Mouse (Mus musculus) hindbrain, embryonic 15.5 days (tissue): ENCODE results near the gene Mepe. TPM values are rescaled to one million over a fixed set of nuclear protein-coding genes. Genes with fewer than 3 reads are reported as not detected.

Experiments used
- ATAC-seq: fragments of 200-750 bp; cut with Nextera tagmentation; 2 replicates; pipeline ENCODE4 v1.8.0; 2017; ENCODE audit warnings: low read depth, moderate number of reproducible peaks, moderate TSS enrichment; ENCODE audit not compliant: low FRiP score
- H3K27ac ChIP-seq: fragments of 300-500 bp; sonication (generic); replicated peaks from 2 replicates; pipeline ENCODE4 v1.5.1; 2015; ENCODE audit warnings: mild to moderate bottlenecking, inconsistent platforms
- H3K27me3 ChIP-seq: fragments of 300-500 bp; sonication (generic); 2 replicates; pipeline ENCODE4 v1.6.1; 2015; ENCODE audit warnings: control low read depth, inconsistent platforms
- H3K36me3 ChIP-seq: fragments of 300-500 bp; sonication (generic); 2 replicates; pipeline ENCODE4 v1.6.1; 2015; ENCODE audit warnings: control low read depth, inconsistent platforms
- H3K4me1 ChIP-seq: fragments of 300-500 bp; sonication (generic); replicated peaks from 2 replicates; pipeline ENCODE4 v1.6.1; 2015; ENCODE audit warnings: control low read depth, inconsistent platforms
- H3K4me2 ChIP-seq: fragments of 300-500 bp; sonication (generic); 2 replicates; pipeline ENCODE4 v1.6.1; 2015; ENCODE audit warnings: moderate library complexity, mild to moderate bottlenecking, inconsistent platforms
- H3K4me3 ChIP-seq: fragments of 300-500 bp; sonication (generic); 2 replicates; pipeline ENCODE4 v1.5.1; 2015; ENCODE audit warnings: mild to moderate bottlenecking, inconsistent platforms
- H3K9ac ChIP-seq: fragments of 300-500 bp; sonication (generic); 2 replicates; pipeline ENCODE4 v1.6.1; 2015; ENCODE audit warnings: inconsistent platforms
- H3K9me3 ChIP-seq: fragments of 300-500 bp; sonication (generic); 2 replicates; pipeline ENCODE4 v1.6.1; 2016; ENCODE audit warnings: control low read depth, inconsistent platforms
- WGBS: fragments of 180-500 bp; shearing (Covaris S2); methylation state at CpG from one replicate; pipeline ENCODE4 v1.1.7; 2015; 5-methylcytosine and 5-hydroxymethylcytosine counted together
- polyA plus RNA-seq: library from polyadenylated mRNA; unstranded; fragments of >200 nt; fragmentation: Nextera tagmentation; extraction: Ambion mirVana; gene quantifications from 2 replicates; pipeline ENCODE4 v1.2.1, GENCODE M21; 2015

Gene Mepe
- polyA plus RNA-seq, 1 experiment from 2014 or later: not detected

DNA sequence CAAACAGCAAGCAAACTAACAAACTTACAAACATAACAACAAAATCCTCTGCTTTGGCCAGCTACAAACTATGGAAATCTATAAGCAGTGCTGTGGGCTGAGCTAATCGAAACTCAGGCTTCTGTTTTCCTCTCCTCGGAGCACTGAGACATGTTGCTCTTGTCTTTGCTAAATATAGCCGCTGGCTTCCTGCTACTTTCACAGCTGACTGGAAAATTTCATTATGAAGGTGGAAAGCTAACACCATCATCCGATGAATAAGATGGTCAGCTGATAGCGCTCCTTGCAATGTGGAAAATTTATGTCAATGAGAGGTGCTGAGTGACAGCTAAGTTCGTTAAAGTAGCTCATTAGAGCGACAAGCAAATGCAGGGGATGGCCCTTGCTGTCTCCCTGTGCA, 33.5 kb downstream of the Mepe start:
- no peaks in the 10 kb centered on the region for H3K9me3 ChIP-seq

DNA sequence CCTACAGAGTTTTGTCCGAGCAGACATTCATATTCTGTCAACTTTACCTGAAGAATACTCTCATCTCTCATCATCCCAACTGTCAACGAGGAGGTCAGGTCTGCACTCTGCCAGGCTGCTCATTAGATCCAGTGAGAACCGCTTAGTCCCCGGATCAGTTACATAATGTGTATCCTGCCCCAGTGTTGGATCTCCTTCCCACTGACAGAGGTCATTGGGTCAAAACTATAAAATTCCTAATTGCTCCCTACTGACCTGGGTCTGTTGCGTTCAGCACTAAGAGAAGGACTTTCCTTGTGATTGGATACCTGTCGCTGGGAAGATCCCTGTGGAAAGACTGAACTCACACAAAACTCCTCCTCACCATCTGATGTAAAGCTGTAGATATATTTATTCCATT, 34.1 kb downstream of the Mepe start:
- no peak overlapping the region for H3K9ac ChIP-seq
- H3K4me2 ChIP-seq: no peak overlapping the region
- H3K36me3 ChIP-seq: no peaks in the 10 kb centered on the region
- no peak for ATAC-seq
- no peaks in the 10 kb centered on the region for H3K4me1 ChIP-seq
- WGBS: 77% methylated on average over 6 of the region's 6 CpGs
- no peak overlapping the region for H3K4me3 ChIP-seq
- H3K27me3 ChIP-seq: no peaks in the 10 kb centered on the region
- H3K9me3 ChIP-seq: no peaks in the 10 kb centered on the region
- H3K27ac ChIP-seq: no peak overlapping the region

More for the DNA sequence above, 33.5 kb downstream of the Mepe start:
- no peaks in the 10 kb centered on the region for H3K27me3 ChIP-seq
- H3K4me1 ChIP-seq: no peaks in the 10 kb centered on the region
- H3K4me2 ChIP-seq: no peak overlapping the region
- no peak overlapping the region for H3K4me3 ChIP-seq
- H3K9ac ChIP-seq: no peak overlapping the region
- ATAC-seq: no peak
- no peaks in the 10 kb centered on the region for H3K36me3 ChIP-seq
- WGBS: 61% methylated on average over 7 of the region's 7 CpGs
- no peak overlapping the region for H3K27ac ChIP-seq

DNA sequence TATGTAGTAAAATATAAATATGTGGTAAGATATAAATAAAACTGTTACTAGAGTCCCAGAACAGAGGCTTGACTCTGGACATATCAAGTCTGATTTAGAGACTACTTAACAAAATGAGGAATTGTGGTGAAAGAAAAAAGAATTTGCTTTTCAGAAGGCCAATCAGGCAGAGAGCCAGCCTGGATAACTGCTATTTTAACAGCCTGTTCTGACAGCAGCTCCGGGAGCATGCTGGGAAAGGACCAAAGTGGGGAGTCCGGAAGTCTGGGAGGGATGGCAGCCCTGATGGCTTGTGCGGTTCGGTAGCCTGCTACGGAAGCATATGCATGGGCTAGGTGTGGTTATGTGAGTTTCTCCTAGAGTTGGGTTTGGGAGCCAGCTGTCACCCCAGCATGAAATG, 45.5 kb downstream of the Mepe start:
- ATAC-seq: no peak
- Histone ChIP-seq H3K4me3 (no peak overlapping the region), H3K4me2 (no peak overlapping the region)

DNA sequence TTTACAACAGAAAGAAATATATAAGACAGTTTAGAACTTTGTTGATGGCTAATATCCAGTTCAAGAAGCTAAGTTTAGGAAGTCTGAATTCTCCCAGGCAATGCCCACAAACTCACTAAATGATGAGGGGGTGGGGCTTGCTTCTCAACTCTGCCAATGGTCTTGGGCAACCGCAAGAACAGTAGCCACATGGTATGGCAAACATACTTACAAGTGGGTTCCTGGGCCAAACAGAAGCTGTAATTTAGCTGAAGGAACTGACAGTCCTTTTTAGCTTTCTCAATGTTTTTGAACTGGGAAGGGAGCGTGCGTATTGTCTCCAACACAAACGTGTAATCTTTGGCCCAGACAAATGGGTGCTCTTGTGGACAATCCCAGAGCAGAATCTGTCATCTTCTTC, 46.2 kb downstream of the Mepe start:
- ATAC-seq: no peak
- WGBS: 93% methylated on average over 4 of the region's 4 CpGs

More for the DNA sequence above, 45.5 kb downstream of the Mepe start:
- Histone ChIP-seq H3K9ac (no peak overlapping the region), H3K27me3 (no peaks in the 10 kb centered on the region), H3K27ac (no peak overlapping the region), H3K36me3 (no peaks in the 10 kb centered on the region), H3K4me1 (no peaks in the 10 kb centered on the region; the same call in 1 of the 2 replicates), H3K9me3 (no peaks in the 10 kb centered on the region)
- WGBS: 89% methylated on average over 5 of the region's 5 CpGs

DNA sequence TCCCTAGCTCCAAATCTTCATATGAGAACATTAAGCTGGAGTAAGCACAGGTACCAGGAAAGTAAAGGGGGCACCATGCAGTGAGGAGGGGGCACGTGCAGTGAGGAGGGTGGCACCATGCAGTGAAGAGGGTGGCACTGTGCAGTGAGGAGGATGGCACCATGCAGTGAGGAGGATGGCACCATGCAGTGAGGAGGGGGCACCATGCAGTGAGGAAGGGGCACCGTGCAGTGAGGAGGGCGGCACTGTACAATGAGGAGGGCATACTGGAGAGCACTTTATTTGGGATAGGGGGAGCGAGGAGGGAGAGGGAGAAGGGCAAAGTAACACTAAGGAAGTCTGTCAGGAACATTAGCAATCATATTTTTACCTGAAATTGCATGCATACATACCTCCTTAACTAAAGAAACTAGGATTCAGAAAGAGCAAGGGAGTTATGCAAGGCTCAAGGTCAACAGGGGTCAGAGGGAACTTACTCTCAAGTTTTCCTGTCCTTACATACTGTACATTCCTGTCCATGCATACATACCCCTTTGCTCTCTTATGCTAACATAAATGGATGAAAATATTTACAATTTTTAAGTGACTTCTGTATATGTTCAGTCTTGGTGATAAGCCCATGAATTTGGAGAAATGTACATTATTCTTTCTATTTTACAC, 48.6 kb downstream of the Mepe start:
- Histone ChIP-seq H3K9ac (no peak overlapping the region), H3K27me3 (no peaks in the 10 kb centered on the region), H3K9me3 (no peaks in the 10 kb centered on the region), H3K4me3 (no peak overlapping the region), H3K4me2 (no peak overlapping the region), H3K4me1 (no peaks in the 10 kb centered on the region; the same call in 1 of the 2 replicates), H3K36me3 (no peaks in the 10 kb centered on the region), H3K27ac (no peak overlapping the region)
- no peak for ATAC-seq
- 66% methylated on average over 4 of the region's 4 CpGs for WGBS

More for the DNA sequence above, 46.2 kb downstream of the Mepe start:
- Histone ChIP-seq H3K4me1 (no peaks in the 10 kb centered on the region; the same call in 1 of the 2 replicates), H3K9ac (no peak overlapping the region), H3K4me2 (no peak overlapping the region), H3K4me3 (no peak overlapping the region), H3K27ac (no peak overlapping the region), H3K9me3 (no peaks in the 10 kb centered on the region), H3K36me3 (no peaks in the 10 kb centered on the region), H3K27me3 (no peaks in the 10 kb centered on the region)

DNA sequence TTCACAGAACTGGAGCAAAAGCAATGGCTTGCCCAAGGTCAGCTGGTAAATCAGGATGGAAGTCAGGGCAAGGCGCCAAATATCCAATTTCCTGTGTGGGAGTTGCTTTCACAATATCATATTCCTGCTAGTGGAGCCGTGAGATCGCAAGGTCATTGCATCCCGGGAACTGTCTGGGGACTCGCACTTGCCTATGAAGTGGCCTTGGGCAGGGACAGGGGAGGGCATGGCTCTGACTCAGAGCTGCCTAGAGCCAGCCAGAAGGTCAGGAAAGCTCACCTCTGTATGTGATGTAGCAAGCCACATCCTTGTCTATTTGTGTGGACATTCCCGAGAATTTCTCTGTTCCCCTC, 49.2 kb downstream of the Mepe start:
- Histone ChIP-seq H3K4me3 (no peak overlapping the region), H3K4me1 (no peaks in the 10 kb centered on the region; the same call in 1 of the 2 replicates), H3K27me3 (no peaks in the 10 kb centered on the region), H3K9ac (no peak overlapping the region), H3K4me2 (no peak overlapping the region), H3K36me3 (no peaks in the 10 kb centered on the region), H3K27ac (no peak overlapping the region), H3K9me3 (no peaks in the 10 kb centered on the region)
- no peak for ATAC-seq
- WGBS: 76% methylated on average over 6 of the region's 6 CpGs

DNA sequence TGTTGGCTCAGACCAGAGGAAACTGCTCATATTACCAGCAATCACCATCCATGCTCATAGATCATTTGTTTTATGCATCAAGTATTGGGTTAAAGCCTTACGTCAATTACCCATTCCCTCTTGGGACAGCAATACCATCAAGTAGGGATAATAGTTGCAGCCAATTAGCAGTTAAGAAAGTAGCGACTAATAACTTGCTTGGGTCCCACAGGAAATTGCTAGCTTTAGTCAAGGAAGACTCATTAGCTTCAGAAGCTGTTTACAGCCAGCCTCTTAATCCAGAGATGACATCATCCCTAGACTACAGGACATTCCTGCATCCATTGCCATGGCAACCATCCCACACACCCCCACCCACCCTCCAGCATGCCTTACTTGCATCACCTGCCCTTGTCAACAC, 50.0 kb downstream of the Mepe start:
- H3K4me1 ChIP-seq: no peaks in the 10 kb centered on the region; the same call in 1 of the 2 replicates
- ATAC-seq: no peak
- H3K9ac ChIP-seq: no peak overlapping the region
- H3K27me3 ChIP-seq: no peaks in the 10 kb centered on the region
- 61% methylated on average over 2 of the region's 2 CpGs for WGBS
- no peak overlapping the region for H3K4me3 ChIP-seq
- H3K4me2 ChIP-seq: no peak overlapping the region
- no peak overlapping the region for H3K27ac ChIP-seq
- H3K9me3 ChIP-seq: no peaks in the 10 kb centered on the region
- no peaks in the 10 kb centered on the region for H3K36me3 ChIP-seq

DNA sequence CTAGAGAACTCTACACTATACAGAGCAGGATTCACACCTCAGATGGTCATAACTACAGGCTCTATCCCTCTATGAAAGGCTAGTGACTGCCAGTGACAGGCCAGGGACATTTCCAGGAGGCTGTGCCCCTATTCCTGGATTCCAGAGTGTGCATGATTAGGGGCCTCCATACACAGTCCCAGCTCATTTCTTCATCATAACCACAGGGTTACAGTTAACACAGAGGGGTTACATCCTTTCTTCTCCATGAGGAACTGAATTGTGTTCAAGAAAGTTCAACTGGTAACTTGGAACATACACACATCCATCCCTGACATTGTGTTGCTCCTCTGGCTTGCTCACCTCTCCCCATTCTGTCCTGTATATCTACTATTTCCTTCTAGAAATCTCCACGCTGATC, 51.8 kb downstream of the Mepe start:
- Histone ChIP-seq H3K9ac (no peak overlapping the region), H3K9me3 (no peaks in the 10 kb centered on the region), H3K4me3 (no peak overlapping the region), H3K4me2 (no peak overlapping the region), H3K27ac (no peak overlapping the region), H3K36me3 (no peaks in the 10 kb centered on the region), H3K27me3 (no peaks in the 10 kb centered on the region), H3K4me1 (no peaks in the 10 kb centered on the region; the same call in 1 of the 2 replicates)
- no peak for ATAC-seq
- 83% methylated on average over 1 of the region's 1 CpGs for WGBS

DNA sequence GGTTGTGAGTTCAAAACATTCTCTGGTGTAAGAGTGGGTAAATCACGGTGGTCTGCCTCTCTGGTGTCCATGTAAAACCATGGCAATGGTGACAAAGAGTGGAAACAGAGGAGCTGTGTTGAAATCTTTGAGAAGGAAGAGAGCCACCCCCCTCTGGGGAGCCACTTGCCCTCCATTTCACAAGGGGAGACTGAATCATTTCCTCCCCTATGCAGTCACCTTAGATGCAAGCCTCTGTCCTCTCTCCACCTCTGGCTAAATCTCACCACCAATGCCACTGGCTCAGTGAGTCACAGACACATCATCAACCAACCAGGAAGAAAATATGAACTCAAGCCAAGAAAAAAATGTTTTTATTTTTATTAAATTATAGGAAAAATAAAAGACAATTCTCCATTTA, 55.4 kb downstream of the Mepe start:
- Histone ChIP-seq H3K4me1 (no peaks in the 10 kb centered on the region), H3K27me3 (no peaks in the 10 kb centered on the region), H3K9ac (no peak overlapping the region), H3K36me3 (no peaks in the 10 kb centered on the region), H3K4me2 (no peak overlapping the region), H3K9me3 (no peaks in the 10 kb centered on the region), H3K27ac (no peak overlapping the region), H3K4me3 (no peak overlapping the region)
- 90% methylated on average over 1 of the region's 1 CpGs for WGBS
- ATAC-seq: no peak

DNA sequence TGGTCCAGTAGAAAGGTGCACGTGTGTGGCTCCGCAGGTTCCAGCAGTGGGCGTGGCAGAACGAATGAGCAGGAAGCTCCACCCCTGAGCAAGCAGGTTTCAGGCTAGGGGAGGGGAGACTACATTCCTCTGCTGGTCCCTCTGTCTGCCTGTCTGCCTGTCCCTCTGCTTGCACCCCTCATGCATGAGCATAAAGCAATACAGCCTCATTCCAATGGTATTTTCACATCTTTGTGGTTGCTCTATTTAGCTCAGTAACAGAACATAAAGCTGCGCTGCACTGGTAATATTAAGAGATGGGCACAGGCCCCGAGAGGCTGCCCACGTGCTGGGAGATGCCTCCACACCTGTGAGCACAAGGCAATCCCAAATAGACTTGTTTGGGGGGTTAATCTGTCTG, 56.5 kb downstream of the Mepe start:
- Histone ChIP-seq H3K9ac (no peak overlapping the region), H3K27ac (no peak overlapping the region), H3K36me3 (no peaks in the 10 kb centered on the region), H3K27me3 (no peaks in the 10 kb centered on the region), H3K9me3 (no peaks in the 10 kb centered on the region), H3K4me2 (no peak overlapping the region), H3K4me1 (no peaks in the 10 kb centered on the region), H3K4me3 (no peak overlapping the region)
- 67% methylated on average over 5 of the region's 7 CpGs for WGBS
- no peak for ATAC-seq

DNA sequence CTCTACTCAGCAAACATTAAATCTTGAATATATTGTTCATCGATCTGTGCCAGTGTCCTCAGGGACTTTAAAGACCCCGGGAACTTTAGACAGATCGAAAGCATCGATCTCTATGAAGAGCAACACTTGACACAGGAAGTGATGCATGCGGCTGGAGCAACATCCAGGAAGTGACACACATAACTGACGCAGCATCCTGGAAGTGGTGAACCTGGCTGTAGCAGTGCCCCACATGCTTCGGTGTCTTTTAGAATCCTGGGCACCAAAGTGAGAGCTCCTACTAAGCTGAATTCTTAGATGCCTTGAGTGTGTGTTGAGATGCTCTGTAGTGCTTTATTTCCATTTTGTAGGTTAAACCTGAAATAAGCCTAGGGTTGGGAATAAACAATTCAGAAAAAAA, 59.4 kb downstream of the Mepe start:
- WGBS: 92% methylated on average over 7 of the region's 7 CpGs
- H3K4me3 ChIP-seq: no peak overlapping the region
- no peak overlapping the region for H3K9ac ChIP-seq
- no peak for ATAC-seq
- no peaks in the 10 kb centered on the region for H3K27me3 ChIP-seq
- H3K36me3 ChIP-seq: no peaks in the 10 kb centered on the region
- no peak overlapping the region for H3K4me2 ChIP-seq
- no peak overlapping the region for H3K27ac ChIP-seq
- H3K4me1 ChIP-seq: no peaks in the 10 kb centered on the region
- H3K9me3 ChIP-seq: no peaks in the 10 kb centered on the region

DNA sequence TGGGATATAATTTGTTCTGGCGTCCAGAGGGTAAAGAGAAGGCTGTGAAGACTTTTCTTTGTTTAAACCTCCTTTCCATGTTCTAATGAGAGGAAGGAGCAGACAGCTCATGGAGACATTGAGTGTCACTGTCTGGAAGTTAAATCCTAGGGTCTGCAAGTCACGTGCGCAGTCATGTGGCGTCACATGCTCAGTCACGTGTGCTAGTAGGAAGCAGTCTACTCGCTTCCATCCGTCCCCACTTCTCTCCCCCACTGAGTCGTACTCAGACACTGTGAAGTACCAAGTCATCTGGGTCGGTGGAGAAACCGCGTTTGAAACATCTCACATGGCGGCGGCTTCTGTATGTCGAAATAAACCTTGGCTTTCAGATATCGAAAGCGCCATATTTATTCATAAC, 60.4 kb downstream of the Mepe start:
- Histone ChIP-seq H3K27me3 (no peaks in the 10 kb centered on the region), H3K9me3 (no peaks in the 10 kb centered on the region), H3K4me3 (no peak overlapping the region), H3K9ac (no peak overlapping the region), H3K36me3 (no peaks in the 10 kb centered on the region), H3K4me1 (no peaks in the 10 kb centered on the region), H3K4me2 (no peak overlapping the region), H3K27ac (no peak overlapping the region)
- 94% methylated on average over 16 of the region's 16 CpGs for WGBS
- ATAC-seq: no peak

DNA sequence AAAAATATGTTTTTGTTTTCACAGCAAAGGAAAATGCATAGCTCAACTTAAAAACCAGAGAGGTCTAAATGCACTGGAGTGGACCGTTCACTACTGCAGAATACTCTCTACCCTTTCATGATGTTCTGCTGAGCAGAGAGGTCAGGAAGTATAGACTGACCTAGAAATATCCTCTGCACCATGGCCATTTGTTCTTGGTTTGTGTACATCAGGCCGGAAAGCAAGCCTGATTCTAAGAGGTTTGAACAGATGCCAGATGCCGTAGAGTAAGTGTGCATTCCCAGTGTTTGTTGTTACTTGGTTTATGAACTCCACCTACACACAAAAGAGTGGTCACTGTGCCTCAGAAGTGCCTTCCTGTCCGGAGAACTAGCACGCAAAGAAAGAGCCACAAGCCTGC, 61.8 kb downstream of the Mepe start:
- no peaks in the 10 kb centered on the region for H3K9me3 ChIP-seq
- WGBS: 81% methylated on average over 5 of the region's 5 CpGs
- no peak overlapping the region for H3K27ac ChIP-seq
- ATAC-seq: no peak
- no peaks in the 10 kb centered on the region for H3K4me1 ChIP-seq
- no peak overlapping the region for H3K4me2 ChIP-seq
- H3K4me3 ChIP-seq: no peak overlapping the region
- H3K36me3 ChIP-seq: no peaks in the 10 kb centered on the region
- no peak overlapping the region for H3K9ac ChIP-seq
- H3K27me3 ChIP-seq: no peaks in the 10 kb centered on the region
